Mouse (Mus musculus) granulocyte monocyte progenitor cell, adult 5-6 weeks (primary cell): ENCODE measurements around the gene Amh. TPM values are rescaled to one million over a fixed set of nuclear protein-coding genes. Genes with fewer than 3 reads are reported as not detected.

Source experiments
- ATAC-seq: replicated peaks from 2 replicates; pipeline ENCODE4 v1.8.0; 2016; ENCODE audit warnings: mild to moderate bottlenecking, moderate TSS enrichment, inconsistent platforms; ENCODE audit not compliant: poor library complexity, severe bottlenecking
- total RNA-seq, 2 experiments: library from RNA; stranded (forward) in 1 of 2; stranded (reverse) in 1 of 2; fragments of 200-712, 200-1000 nt in 1 of 2; fragments of >200 nt in 1 of 2; fragmentation: Nextera tagmentation in 1 of 2; gene quantifications; 2 replicates each; pipeline ENCODE4 v1.2.3; 2014 to 2017

Gene Amh
- total RNA-seq, 2 experiments from 2014 or later, result 0.15 TPM; not detected in 1

DNA sequence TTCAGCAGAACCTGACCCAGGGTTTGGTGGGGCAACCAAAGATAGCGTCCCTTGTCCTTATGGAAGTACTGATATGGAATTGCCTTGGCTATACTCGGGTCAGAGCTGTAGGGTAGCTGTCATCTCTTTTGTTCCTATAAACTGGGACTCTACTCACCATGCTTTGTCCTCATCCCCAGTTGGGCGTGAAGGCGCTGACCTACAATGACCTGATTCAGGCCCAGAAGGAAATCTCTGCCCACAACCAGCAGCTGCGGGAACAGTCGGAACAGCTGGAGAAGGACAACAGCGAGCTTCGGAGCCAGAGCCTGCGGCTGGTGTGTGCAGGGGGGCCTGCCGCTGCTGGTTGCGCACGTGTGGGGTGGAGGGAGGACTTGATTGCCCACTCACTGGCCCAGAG lies 20.2 kb upstream of the Amh start:
- no peak for ATAC-seq

GRCm38 (mm10) chr10:80785963-80786362 lies 19.1 kb upstream of the Amh start:
- ATAC-seq, result no peak

GRCm38 (mm10) chr10:80787517-80787916 lies 17.5 kb upstream of the Amh start:
- no peak for ATAC-seq

DNA sequence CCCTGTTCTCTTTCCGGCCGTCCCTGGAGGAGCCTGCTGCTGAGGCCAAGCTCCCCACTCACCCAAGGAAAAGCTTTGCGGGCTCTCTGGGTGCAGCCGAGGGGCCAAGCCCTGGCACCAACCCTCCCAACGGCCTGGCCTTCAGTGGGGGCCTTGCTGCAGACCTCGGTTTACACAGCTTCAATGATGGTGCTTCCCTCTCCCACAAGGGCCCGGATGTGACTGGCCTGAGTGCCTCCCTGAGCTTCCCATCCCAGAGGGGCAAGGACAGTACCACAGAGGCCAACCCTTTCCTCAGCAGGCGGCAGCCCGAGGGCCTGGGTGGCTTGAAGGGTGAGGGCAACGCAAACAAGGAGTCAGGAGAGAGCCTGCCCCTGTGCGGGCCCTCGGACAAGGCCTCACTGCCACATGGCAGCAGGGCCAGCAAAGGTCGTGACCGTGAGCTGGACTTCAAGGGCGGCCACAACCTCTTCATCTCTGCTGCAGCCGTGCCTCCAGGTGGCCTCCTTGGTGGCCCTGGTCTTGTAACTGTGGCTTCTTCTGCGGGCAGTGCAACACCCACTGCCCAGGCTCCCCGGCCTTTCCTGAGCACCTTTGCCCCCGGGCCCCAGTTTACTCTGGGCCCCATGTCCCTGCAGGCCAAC lies 14.2 kb upstream of the Amh start:
- ATAC-seq, result no peak

- no peak for ATAC-seq
Observed at GRCm38 (mm10) chr10:80791476-80792174, 13.4 kb upstream of the Amh start.

GRCm38 (mm10) chr10:80792175-80793032 lies 12.6 kb upstream of the Amh start:
- ATAC-seq, result peak; percentile 54

DNA sequence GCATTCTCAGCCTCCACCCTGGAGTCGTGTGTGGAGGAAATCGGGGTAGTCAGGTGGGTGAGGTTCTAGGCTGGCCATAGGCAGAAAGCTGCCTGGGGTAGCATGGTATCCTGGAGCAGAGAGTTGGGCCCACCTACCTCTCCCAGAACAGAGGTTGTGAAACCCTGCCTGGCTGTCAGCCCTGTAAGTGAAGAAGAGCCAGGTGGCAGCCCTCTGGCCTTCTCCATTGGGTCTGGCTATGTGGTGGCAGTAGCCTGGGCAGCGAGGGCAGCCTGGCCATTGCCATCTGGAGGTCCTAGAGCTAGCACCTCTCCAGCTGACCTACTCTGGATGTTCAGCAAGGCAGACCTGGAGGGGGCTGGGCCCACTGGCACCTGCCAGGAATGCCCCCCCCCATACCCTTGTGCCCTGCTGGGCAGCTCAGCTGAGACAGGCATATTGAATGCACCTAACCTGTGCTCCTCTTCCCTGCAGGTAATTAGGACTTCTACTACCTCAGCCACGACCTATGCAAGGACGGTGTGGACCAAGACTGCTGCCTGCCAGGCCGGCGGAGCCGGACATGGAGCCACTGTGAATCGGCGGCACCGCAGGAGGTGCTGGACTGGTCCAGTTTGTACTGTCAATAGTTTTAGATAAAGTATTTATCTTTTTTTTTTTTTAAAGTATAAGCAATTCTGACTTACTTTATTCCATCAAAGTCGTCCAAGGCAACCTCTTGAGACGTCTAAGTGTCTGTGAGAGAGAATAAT lies 11.8 kb upstream of the Amh start:
- no peak for ATAC-seq

DNA sequence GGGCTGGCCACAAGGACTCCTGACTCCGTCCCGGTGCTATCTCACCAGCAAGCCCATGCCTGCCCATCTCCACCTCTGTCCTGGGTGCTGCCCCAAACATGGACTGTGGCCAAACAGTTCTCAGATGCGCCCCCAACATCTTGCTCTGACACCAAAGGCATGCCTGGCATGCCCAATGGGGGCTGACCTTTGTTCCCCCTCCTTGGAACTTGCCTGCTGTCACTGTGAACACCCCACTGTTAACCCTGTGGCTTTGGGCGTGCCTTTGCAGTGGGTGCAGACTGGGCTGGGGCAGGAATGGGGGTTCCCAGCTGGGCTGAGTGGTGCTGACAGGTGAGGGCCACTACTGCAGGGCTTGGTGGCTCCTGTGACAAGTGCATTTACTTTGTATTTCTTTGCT lies 11.2 kb upstream of the Amh start:
- no peak for ATAC-seq

DNA sequence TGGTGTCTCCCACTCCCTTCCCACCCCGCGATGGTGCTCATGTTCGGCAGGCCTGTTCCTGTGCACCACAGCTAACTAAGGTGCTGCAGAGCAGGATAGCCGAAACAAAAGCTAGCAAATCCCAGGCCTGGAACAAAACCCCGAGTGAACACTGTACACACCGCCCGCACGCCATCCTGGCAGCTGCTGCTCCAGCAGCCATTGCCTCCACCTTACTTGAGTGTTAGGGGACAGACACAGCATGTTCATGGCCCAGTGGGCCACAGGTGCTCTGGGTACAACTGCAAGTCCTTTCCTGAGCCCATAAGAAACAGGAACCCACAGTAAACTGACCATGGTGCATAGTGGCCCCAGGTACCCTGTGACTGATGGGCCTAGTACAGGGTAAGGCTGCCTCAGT lies 10.3 kb upstream of the Amh start:
- no peak for ATAC-seq

- no peak for ATAC-seq
Observed at GRCm38 (mm10) chr10:80796307-80796848, 8.7 kb upstream of the Amh start.

GRCm38 (mm10) chr10:80797186-80798149 lies 7.6 kb upstream of the Amh start:
- ATAC-seq, result peak; percentile 55

DNA sequence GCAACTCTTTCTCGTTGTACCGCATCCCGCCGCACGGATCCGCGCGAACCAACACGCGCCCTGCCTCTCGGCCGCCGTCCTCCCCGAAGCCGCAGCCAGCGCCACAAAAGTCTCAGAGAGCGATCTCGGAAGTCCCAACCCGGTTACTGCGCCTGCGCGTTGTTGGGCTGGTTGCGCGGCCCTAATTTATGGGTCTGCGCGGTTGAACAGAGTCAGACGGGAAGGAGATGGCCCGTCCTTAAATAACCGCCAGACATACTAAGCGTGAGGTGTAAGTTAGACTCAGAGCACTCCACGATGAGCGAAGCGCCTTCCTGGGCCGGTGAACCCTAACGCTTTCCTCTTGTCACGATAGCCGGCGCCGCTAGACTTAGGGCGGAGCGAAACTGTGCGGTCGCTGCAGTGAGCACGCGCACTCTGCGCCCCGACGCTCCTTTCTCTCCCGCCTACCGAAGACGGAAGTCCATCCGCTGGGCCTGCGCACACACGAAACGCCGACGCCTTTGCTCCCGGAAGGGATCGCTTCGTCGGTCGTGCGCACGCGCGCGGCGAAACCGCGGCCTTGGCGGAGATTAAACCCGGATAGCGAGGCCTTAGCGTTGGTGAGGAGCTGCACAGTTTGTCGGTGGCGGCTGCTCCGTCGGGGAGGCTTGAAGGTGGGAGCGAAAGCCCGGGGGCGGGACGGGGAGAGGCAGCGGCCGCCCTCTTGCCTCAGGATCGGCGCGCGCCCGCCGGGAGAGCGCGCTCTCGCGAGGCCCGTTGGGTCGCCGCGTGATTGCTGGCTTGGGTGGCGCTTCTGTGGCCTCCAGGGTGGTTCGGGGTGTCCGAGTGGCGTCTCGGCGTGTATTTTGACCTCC lies 6.7 kb upstream of the Amh start, which contains the start of the genes Sf3a2 and Plekhj1:
TSS of gene Sf3a2 (plus strand) at position 49 of the 857 bp plus-strand sequence.
TSS of gene Plekhj1 (minus strand) at position 477 of the 857 bp plus-strand sequence.
- ATAC-seq, result peak; percentile 82

GRCm38 (mm10) chr10:80799070-80799566 lies 5.9 kb upstream of the Amh start:
- ATAC-seq, result no peak

- no peak for ATAC-seq
Observed at GRCm38 (mm10) chr10:80802204-80802912, 2.7 kb upstream of the Amh start.

GRCm38 (mm10) chr10:80802996-80803395 lies 2.0 kb upstream of the Amh start:
- no peak for ATAC-seq

GRCm38 (mm10) chr10:80804340-80804739 lies 703 bp upstream of the Amh start:
- no peak for ATAC-seq

DNA sequence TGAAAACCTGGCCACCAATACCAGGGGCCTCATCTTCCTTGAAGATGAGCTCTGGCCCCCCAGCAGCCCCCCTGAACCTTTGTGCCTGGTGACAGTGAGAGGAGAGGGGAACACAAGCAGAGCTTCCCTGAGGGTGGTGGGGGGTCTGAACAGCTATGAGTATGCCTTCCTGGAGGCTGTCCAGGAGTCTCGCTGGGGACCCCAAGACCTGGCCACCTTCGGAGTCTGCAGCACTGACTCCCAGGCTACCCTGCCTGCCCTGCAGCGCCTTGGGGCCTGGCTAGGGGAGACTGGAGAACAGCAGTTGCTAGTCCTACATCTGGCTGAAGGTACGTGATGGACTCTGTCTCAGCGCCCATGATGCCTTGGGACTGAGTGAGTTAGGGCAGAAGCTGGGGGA lies 279 bp downstream of the Amh start:
- ATAC-seq, result no peak
